Mouse (Mus musculus) CD4-positive, CD25-positive, alpha-beta regulatory T cell, adult 2 months (primary cell): Measurements from ENCODE around the gene Rps11.

Experiments used
- DNase-seq: peaks from one replicate; pipeline ENCODE4 v3.0.0-alpha.2; 2012; ENCODE audit warnings: low read depth, low spot score

Rps11 gene

DNA sequence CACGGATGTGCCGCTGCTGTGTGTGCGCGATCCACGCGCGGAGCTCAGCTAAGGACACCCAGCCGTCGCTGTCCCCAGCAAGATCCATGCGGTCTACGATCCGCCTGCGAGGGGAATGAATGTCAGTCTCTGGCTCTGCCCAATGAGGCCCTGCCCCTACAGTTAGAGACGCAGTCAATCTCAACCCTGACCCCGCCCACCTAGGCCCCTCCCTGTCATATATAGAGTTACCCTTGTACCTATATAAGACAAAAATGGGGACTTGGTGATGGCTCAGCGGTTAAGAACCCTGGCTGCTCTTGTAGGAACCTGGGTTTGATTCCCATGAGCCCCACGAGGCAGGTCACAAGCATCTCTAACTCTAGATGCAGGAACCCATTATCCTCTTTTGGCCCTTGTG is 35.6 kb downstream of the Rps11 start:
- no peak for DNase-seq

DNA sequence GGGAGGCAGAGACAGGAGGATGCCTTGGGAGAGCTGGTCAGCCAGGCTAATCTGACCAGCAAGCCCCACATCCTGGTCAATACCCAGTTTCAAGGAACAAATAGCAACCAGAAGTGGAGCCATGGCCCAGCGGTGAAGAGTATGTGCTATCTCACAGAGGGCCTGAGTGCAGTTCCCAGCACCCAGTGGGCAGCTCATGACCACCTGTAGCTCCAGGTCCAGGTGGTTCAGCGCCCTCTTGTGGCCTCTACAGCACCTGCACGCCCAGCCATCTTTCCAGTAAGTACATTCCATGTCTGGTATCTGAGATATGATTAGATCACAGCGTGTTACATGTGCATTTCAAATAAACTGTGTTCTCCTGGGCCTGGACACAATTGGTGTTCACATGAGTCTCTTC is 38.2 kb downstream of the Rps11 start:
- DNase-seq: peak; percentile 40

DNA sequence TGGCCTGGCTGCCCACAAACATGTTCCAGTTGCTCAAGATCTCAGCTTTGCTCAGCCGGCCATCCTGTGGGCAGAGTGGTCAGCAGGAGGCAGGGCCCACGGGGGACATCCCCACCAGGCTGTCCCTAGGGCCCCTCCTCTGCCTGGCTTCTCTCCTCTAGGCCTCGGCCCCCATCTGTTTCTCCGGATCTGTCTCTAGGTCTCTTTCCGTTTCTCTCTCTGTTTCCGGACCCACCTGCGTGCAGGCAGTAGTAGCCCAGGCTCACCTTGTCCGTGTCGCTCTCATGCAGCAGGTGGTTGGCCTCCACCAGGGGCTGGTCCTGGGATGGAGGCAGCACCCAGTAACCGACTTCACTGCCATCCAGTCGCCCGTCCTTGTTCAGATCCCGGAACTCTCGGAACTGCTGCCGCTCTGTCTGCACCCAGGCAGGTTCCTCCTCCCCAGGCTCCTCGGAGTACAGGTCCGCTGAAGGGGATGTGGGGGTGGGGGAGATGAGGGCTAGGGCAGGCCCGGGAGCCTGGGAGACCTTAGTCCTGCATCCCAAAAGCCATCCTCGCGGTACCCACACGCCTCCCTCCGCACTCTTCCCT is 40.8 kb downstream of the Rps11 start:
- DNase-seq: peak; percentile 60

DNA sequence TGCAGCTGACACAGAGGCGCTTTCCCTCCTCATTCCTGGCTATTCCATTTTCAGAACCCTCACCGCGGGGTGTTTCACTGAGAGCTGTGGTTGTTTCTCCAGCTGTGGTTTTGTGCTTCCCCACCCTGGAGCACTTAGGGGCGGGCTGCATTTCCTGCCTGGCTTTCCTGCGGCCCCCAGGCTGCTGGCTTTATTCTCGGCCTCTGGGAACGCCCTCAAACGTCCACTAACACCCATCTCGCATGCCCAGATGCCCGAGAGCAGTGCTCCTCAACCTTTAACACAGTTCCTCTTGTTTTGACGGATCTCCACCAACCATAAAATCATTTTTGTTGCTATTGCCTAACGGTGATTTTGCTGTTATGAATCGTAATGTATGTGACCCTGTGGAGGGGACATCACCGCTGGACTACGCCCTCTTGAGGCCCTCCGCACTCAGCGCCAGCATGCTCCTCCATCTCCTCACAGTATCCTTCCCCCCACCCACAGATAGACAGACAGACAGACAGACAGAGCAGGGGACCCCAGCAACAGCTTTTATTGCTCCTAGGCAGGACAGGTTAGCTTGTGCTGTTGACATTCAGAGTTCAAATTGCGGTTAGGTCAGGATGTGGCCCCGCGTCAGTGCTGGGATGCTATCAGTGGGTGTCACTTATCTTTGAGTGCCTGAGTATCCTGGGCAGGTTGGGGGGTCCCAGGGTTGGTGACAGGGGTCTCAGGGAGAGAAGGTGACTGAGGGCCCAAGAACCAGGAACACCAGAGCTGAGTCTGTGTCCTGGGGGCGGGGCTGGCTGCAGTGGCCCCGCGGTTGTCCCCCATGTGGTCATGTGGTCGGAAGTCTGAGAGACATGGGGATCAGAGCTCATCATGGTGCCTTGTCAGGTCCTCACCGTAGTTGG is 41.6 kb downstream of the Rps11 start:
- DNase-seq: peak; percentile 76

DNA sequence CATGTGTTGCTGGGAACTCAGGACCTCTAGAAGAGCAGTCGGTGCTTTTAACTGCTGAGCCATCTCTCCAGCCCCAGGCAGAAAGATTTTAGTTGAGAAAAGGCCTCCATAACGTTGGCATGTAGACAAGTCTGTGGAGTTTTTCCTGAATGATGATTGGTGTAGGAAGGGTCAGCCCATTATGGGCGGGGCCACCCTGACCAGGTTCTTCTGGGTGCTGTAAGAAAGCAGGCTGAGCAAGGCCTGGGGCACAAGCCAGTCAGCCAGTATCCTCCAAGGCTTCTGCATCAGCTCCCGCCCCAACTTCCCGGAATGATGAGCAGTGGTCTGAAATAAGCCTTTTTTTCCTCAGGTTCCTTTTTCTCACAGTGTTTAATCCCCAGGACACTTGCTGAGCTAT is 43.2 kb downstream of the Rps11 start:
- DNase-seq: no peak

DNA sequence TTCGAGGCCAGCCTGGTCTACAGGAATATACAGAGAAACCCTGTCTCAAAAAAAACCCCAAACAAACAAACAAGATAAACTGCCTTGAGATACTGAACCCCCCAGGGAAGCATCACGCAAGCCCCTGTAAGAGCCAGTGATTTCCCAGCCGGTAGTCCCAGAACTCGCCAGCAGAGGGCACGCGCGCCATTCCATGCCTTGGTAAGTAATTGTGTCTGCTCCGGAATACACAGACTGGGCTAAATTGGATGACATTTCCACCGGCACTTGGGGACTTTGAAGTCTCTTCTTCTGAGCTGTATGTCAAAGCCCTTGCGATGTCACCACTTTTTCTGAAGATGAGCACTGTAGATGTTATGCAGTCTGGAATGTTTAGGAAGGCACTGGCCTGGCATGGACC is 44.4 kb downstream of the Rps11 start:
- peak; percentile 94 for DNase-seq

DNA sequence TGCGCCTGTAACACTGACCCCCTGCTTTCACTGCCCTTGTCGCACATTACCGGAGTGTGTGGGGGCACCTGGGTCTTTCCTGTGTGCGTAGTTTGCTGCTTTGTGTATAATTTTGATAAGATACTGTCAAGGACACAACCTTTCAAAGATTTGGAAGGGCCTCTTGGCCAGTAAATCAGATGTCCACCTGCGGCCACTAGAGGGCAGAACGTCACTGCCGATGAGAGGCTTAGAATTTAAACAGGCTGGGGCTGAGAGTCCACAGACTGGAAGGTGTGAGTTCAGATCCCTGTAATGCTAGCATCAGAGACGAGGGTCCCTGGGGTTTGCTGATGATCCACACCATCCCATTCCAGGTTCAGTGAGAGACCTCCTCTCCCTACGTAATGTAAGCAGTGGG is 45.7 kb downstream of the Rps11 start:
- peak; percentile 88 for DNase-seq

DNA sequence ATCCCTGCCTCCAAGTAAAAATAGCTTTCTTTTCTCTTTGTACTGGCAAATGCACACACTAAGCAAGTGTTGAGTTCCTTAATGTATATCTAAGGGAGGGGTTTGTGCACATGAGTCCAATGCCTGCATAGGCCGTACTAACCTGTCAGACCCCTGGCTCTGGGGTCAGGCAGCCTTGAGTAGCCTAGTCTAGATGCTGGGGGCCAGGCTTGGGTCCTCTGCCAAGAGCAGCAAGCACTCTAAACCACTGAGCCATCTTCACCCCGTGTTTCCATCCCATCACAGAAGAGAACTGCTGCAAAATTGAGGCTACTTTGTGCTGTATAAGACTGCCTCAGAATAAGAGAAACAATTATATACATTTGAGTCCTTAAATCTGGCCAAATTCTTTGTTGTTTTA is 46.4 kb downstream of the Rps11 start:
- no peak for DNase-seq

DNA sequence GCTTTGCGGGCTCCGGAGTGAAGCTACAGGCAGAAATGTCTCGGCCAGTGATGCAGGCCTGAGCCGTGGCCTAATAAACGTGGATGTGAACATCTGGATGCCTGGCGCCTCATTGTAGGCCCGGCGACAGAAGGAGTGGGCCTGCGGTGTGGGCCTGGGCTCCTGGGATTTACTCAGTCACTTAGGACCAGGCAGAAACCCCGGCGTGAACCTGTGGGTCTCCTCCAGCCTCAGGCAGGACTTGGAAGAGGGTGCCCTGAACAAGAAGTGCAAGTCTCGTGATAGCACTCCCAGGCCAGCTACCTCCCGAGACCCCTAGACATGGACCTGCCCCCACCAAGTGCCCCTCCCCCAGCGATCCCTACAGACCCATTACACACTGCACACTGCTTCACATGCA is 46.9 kb downstream of the Rps11 start:
- no peak for DNase-seq

DNA sequence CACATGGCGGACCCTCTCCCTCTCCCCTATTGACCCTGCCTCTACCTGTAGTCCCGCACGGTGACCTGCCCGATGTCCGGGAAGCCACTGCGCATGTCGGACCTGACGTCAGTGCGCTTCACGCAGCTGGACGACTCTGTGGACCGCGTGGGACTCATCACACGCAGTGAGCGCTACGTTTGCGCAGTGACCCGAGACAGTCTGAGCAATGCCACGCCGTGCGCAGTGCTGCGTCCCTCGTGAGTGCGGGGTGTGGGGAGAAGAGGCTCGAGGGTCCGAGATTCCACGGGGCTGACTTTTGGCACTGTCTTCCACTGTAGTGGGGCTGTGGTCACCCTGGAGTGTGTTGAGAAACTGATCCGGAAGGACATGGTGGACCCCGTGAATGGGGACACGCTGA is 47.7 kb downstream of the Rps11 start:
- no peak for DNase-seq

DNA sequence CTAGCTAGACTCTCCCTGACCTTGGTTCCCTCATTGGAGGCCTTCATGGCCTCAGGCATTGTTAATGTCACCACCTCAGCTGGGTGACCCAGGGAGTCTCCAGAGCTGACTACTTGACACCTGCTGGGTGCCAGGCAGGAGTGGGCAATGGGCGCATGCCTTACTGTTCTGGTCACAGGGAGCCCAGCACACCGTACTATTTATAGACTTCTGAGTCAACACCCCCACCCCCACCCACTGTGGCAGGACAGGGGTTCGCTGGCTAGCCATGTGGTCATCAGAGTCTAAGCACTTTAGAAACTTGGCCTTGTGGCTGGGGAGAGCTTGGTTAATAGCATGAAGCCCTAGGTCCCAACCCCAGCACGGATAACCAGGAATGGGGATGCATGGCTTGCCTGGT is 48.8 kb downstream of the Rps11 start:
- DNase-seq: no peak

DNA sequence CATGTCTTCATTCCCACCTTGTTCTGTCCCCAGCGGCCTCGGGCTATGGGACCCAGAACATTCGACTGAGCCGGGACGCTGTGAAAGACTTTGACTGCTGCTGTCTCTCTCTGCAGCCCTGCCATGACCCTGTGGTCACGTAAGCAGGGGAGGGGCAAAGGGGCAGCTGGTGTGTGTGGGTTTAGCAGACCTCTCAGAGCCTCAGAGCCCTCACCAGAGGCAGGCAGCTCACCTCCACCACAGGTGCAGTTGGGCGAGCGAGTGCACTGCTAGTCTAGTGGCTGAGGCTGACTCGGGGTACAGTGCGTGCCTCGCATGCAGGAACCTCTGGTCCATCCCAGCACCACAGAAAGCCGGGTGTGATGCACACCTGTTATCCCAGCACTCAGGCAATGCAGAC is 50.3 kb downstream of the Rps11 start:
- no peak for DNase-seq

DNA sequence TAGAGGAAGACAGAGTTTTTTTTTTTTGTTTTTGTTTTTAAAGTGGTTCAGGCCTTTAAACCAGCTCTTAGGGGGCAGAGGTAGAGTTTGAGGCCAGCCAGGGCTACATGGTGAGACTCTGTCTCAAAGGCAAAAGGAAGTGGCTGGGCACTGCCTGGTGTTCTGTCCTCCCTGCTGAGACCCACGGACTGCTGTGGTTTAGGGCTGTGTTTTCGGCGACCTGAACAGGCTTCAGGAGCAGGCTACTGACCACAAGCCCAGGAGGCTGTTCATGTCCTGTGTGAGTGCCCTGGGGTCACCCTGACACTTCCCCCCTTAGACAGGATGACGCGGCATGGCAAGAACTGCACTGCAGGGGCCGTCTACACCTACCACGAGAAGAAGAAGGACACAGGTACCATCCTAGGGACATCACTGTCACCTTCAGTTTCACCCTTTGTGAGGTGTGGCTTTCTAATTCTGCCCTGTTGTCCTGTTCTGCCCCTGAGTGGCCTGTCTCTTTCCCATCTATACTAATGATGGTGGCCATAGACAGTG is 51.0 kb downstream of the Rps11 start:
- DNase-seq: no peak
